Mouse (Mus musculus): Measurements from ENCODE around the gene Znrd1as.

Znrd1as gene

GRCm38 (mm10) chr17:36995448-36995847, 37.1 kb downstream of the Znrd1as start:
- no peak for DNase-seq (ENCODE audit: low spot score in 2 of 2)

- peak in 1 of 2 experiments; percentile 87 for DNase-seq (ENCODE audit: low spot score in 2 of 2)
Measured at GRCm38 (mm10) chr17:36997033-36997735, 38.8 kb downstream of the Znrd1as start.

GRCm38 (mm10) chr17:36998477-36998876, 40.1 kb downstream of the Znrd1as start:
- no peak for DNase-seq (ENCODE audit: low spot score in 2 of 2)

GRCm38 (mm10) chr17:37000863-37001262, 42.5 kb downstream of the Znrd1as start, which contains the start of gene Zfp57:
Gene Zfp57, plus strand, starts transcription at chr17:37001163.
- no peak for DNase-seq (ENCODE audit: low spot score in 2 of 2)

- no peak for DNase-seq (ENCODE audit: low spot score in 2 of 2)
Measured at GRCm38 (mm10) chr17:37002364-37003330, 44.3 kb downstream of the Znrd1as start.

GRCm38 (mm10) chr17:37003366-37003765, 45.0 kb downstream of the Znrd1as start:
- DNase-seq (ENCODE audit: low spot score in 2 of 2): no peak

- DNase-seq (ENCODE audit: low spot score in 2 of 2): no peak
Measured at GRCm38 (mm10) chr17:37008161-37008560, 49.8 kb downstream of the Znrd1as start.

GRCm38 (mm10) chr17:37009460-37010042, 51.2 kb downstream of the Znrd1as start:
- no peak for DNase-seq (ENCODE audit: low spot score in 2 of 2)

GRCm38 (mm10) chr17:37011719-37012118, 53.3 kb downstream of the Znrd1as start:
- DNase-seq (ENCODE audit: low spot score in 2 of 2): no peak

- no peak for DNase-seq (ENCODE audit: low spot score in 2 of 2)
Measured at GRCm38 (mm10) chr17:37012141-37012540, 53.7 kb downstream of the Znrd1as start.
